Mouse (Mus musculus) megakaryocyte-erythroid progenitor cell, adult 5-6 weeks (primary cell): ENCODE data around the gene Abca8b. TPM values are rescaled to one million over a fixed set of nuclear protein-coding genes. Genes with fewer than 3 reads are reported as not detected.
"Not testable (repeated sequence)": the region's sequence is repeated elsewhere in the genome, so short reads cannot be mapped to it uniquely, and the experiment has no call there.

Experiments
- ATAC-seq: replicated peaks from 2 replicates; pipeline ENCODE4 v1.8.0; 2016; ENCODE audit warnings: mild to moderate bottlenecking, inconsistent platforms; ENCODE audit not compliant: severe bottlenecking, poor library complexity, low FRiP score, low TSS enrichment
- total RNA-seq, 2 experiments: library from RNA; stranded (forward) in 1 of 2; stranded (reverse) in 1 of 2; fragments of 200-1000, 215-1000 nt in 1 of 2; fragments of >200 nt in 1 of 2; fragmentation: Nextera tagmentation in 1 of 2; gene quantifications; 2 replicates each; pipeline ENCODE4 v1.2.3; 2014 to 2017

Gene Abca8b
- not detected in 2 replicates for total RNA-seq (2014; fragmentation: Nextera tagmentation)
- not detected in 2 replicates for total RNA-seq (2017)

- ATAC-seq: peak; percentile 71
These were observed at the start of gene Abca8b for GRCm38 (mm10) chr11:109995624-109996023. Gene Abca8b (minus strand): TSS chr11:109995845.

GRCm38 (mm10) chr11:110037795-110038194, 42.1 kb upstream of the Abca8b start:
- ATAC-seq: no peak

DNA sequence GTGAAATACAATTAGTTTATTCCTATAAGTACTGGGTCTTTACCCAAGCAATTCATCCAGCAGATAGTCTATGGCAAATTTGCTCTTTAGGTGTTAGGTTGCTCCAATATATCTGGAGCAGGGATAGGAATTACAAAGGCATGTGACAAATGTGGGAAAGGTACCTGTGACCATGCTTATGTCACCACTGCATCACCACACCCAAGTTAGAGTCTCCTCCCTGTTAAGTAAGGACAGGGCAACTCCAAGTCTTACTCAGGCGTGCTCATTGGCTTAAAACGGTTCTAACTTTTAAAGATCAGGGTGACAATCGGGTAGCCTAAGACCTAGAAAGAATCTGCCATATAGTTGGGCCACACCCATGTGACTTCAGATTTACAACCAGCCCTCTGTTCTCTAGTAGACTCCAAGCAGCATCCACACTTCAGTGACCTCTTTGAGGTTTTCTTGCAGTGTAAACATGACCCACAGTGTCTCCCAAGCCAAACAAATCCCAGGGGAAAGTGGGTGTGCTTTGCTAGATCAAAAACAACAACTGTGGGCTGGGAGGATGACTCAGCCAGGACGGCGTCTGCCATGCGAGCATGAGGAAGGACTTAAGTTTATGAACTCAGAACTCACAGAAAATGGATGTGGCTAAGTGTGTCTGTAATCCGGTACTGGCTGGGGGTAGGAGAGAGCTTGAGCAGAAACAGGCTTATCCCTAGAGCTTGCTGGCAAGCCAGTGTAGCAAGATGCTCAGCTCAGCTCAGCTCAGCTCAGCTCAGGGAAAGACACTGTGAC, 33.5 kb upstream of the Abca8b start:
- no peak for ATAC-seq

DNA sequence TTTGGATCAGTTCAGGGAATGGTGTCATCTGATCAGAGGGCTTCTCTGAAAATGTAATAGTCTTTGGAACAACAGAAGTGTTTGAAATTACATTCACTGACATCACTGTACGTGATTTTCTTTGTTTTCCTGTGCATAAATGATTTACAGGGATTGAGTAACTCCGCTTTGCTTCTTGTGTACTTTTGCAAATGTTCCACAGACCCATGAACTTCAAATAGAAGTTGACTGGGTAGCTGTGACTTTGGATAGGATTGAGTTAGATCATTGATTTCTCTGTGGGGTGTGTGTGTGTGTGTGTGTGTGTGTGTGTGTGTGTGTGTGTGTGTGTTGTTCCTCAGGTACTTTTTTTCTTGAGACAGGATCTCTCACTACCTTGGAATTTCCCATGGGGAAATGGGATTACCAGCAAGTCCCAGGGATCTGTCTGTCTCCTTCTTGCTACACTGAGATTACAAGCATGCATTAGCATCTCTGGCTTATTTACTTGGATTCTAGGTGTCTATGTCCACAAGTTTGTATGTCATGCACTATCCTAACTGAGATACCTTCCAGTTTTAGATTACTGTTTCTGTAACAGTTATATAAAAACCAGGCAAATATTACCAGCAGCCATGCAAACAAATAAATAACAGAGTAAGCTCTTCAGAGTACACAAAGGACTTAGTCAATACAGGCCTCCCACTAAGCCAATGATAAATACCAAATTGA, 15.3 kb upstream of the Abca8b start:
- no peak for ATAC-seq

GRCm38 (mm10) chr11:109995013-109995412, 632 bp downstream of the Abca8b start:
- ATAC-seq: no peak

- no peak for ATAC-seq
These were observed 1.6 kb downstream of the Abca8b start for GRCm38 (mm10) chr11:109994014-109994413.

DNA sequence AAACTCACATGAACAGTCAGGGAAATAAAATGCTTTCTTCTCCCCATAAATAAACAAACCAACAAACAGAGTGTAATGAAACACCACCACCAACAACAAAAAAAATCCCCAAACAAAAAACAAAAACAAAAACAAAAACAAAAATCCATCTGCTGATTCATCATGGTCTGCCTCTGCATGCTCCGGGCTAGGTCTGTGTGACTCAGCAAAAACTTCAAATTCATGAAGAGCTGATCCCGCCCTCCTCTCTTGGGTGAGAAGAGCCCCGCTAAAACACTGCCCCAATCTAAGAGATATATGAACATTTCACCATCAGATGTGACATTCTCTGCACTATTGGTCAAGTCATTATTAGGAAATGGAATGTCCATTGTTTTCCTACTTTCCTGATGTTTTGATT, 4.4 kb downstream of the Abca8b start:
- ATAC-seq: no peak

DNA sequence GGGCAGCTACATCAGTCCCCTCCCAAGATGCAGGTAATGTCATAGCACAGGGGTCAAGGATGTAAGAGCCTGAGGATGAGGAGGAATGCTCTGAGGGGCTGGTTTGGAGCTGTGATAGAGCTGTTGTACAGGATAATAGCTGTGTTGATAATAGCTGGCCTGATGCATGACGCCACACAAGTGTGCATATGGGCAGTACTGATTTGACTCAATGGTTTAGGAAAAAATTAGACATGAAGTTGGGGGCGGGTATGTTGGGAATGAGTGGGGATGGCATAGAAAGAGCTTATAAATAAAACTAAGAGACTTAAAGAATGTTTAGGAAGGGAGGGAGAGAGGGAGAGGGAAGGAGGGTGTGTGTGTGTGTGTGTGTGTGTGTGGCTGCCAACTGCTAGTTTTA, 5.4 kb downstream of the Abca8b start:
- no peak for ATAC-seq

- ATAC-seq: no peak
These were observed 7.5 kb downstream of the Abca8b start for GRCm38 (mm10) chr11:109988164-109988563.

DNA sequence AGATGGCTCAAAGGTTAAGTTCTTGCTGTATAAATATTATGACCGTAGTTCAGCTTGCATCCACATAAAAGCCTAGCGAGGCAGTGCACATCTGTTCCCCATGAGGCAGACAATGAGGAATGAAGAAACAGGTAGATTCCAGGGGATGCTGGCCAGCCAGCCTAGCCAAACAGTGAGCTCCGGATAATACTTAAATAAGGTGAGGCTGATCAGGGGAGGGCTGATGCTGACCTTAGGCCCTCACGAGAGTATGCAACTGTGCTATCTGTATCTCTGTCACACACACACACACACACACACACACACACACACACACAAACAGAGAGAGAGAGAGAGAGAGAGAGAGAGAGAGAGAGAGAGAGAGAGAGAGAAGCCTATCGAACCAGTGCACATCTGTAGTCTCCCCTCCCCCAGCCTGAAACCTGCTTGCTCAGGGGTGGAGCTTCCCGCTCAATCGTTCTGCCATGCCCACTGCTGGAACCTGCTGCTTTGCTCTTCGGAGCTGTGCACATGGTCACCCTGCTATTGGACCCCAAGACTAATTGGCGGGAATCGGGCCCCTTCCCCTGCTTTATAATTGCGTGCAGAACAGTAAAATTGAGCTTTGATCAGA, 8.1 kb downstream of the Abca8b start:
- not testable (repeated sequence) for ATAC-seq

DNA sequence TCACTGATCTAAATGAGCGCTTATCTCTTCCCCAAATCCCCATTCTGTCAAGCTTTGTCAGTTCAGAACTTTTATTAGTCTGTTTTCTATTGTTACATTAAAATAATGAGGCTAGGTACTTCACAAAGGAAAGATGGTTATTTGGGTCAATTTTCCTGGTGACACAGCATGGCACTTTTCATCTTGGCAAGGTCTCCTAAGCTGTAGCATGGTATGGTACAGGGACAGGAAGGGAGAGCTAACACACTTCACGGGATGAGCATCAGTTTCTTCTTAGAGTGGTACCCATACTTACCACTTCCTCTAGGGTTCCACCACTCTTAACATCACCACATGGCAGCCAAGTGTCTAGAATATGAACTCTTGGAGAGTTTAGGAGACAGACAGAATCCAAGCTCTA, 13.8 kb downstream of the Abca8b start:
- no peak for ATAC-seq

DNA sequence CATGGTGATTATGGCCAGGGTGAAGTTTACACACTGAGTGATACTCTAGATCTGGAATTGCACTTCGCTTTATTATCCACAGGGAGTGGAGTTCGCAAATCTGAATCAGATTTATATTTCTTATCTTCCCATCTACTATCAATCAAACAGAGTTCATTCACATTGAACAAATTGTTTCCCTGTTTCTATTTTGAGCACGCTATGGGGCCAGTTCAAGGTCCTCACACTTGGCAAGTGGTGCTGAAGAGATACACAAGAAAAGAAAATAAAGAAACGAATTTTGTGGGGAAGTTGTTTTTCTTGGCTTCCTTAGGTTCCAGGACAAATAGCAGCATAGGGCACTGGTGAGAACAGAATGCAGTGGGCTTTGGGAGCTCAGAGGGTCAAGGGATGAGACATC, 25.1 kb downstream of the Abca8b start:
- no peak for ATAC-seq

DNA sequence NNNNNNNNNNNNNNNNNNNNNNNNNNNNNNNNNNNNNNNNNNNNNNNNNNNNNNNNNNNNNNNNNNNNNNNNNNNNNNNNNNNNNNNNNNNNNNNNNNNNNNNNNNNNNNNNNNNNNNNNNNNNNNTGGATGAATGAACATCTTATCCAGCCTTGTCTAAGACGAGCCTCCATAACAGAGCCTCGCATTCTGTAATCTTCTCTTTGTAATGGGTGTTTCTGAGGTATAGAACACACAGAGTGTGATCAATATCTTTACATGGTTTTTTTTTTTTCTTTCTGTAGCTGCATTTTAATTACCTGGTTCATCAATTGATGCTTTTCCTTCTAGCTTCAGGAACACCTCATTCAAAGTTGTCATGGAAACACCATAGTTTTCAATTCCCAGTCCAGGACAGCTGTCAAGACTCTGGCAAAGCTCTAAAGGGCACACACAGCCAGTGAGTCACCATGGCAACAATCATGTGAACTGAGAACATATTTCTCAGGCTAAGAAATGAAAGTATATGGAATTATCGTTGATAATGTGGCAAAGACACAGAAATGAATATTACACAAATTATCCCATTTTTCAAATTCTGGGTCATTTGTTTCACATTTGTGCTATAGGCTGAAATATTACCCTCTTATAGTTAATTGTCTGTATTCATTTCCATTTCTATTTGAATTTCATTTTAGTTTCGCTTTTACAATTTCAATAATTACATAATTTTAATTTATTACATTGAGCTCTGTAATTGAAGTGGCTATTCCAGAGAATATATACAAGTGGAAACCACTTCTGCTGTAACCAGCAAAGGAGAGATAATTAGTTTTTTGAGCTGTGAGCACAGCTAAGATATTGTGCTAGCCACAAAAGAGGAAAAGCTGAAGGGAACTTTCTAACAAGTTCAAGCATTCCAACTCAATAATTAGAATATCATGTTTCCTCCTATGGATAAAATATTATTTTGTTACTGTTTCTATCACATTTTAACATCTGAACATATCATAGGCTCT, 33.9 kb downstream of the Abca8b start:
- ATAC-seq: no peak

DNA sequence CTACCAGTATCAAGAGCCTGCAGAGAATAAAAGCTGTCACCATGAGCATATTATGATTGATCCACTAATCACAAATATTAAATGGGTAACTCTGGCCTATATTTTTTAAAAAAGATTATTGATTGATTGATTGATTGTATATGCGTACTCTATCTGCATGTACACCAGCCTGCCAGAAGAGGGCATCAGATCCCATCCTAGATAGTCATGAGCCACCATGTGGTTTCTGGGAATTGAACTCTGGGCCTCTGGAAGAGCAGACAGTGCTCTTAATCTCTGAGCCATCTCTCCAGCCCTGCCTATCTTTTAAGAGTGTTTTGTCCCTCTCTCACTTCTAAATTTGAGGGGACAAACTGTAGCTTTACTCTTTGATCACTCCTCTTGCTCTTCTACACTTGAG, 40.5 kb downstream of the Abca8b start:
- ATAC-seq: no peak

DNA sequence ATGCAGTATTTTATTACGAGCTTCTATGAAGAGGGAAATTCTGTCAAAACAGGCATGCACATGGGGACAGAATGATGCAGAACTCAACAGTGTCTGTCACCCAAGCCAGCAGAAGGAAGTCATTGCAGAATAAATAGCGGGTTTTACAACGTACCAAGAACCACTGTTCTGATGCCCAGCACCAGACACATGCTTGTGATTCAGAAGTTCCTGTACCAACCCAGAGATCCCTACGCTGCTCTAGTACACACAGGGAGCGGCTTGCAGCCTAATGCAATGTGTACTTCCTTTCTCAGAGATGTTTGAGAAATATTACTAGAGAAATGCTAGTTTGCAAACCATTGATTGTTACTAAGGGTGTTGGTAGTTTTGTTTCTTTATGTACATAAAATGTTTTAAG, 58.7 kb downstream of the Abca8b start:
- peak; percentile 24; the same call in 1 of the 2 replicates for ATAC-seq

- not testable (repeated sequence) for ATAC-seq
These were observed 62.4 kb downstream of the Abca8b start for GRCm38 (mm10) chr11:109933207-109933606.

- no peak for ATAC-seq
These were observed 67.2 kb downstream of the Abca8b start for GRCm38 (mm10) chr11:109928489-109928888.

GRCm38 (mm10) chr11:109926718-109927680, 68.6 kb downstream of the Abca8b start:
- no peak for ATAC-seq
